Mouse (Mus musculus) lung, postnatal 4 days (tissue): Measurements from ENCODE around the gene Kcnk10.

ENCODE experiments used
- DNase-seq, 2 experiments: peaks; one replicate each; pipeline ENCODE4 v3.0.0; 2021

The Kcnk10 gene

DNA sequence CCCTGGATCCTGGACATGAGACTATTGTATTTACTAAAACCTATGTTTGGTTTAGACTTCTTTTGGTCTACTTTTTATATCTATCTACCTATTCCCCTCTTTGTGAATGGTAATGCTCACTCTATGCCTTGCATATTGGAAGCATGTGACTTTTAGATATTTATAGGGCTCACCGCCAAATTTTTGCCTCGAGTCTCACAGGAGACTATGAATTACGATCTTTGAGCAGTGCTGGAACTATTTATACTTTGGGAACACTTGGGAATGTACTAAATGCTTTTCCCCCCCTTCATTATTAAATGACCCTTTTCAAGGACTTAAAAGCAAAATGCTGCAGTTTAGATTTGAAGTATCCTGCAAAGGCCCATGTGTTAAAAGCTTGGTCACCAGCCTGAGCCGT lies 181.5 kb downstream of the Kcnk10 start:
- no peak for DNase-seq

DNA sequence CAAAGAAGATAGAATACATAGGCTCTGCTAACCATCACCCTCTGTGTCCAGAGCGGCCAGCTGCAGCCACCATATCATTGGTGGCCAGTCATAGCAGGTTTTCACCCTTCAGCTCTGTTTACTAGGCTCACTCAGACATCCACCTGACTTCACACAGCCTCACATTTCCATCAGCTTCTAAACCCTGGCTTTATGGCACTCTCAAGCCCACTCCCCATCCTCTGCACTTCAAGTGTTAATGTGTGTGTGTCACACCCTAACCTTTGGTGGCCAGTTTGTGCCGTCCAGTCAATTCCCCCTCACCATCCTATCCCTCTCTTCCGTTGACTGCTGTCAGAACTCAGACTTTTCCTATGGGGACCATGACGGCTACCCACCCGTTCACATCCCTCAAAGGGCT lies 184.0 kb downstream of the Kcnk10 start:
- no peak for DNase-seq

DNA sequence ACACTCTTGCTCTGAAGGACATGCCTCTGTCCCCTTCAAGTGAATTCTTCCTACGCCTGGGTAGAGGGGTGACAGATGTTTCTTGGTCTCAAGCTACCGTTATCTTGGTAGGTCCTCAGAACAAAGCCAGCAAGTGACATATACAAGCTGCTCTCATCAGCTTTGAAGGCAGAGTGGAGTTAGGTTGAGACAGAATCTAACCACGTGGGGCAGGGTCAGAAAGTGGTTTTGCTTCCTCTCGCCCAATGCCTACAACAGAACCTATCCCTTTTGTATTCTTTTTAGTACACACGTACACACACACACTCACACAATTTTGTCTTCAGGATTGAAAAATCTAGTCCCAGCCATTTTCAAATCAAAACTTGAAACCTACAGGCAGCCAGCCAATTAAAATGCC lies 186.8 kb downstream of the Kcnk10 start:
- DNase-seq: no peak

DNA sequence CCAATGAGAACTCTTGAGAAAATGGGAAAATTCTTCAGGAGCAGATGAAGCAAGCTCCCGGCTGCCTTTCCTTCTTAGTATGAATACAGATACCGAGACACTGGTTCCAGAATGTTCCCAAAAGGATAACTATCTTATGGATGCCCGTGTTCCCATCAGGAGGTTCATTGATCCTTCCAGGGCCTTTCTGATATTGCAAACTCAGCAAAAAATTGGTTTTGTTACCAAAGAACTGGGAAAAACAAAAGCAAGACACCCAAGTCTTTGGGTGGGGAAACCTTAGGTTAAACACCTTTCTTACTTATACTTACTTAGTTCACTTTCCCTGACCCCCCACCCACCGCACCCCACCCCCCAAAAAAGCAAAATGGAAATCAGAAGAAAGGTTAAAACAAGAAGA lies 188.5 kb downstream of the Kcnk10 start:
- no peak for DNase-seq
